Mouse (Mus musculus): ENCODE measurements around the gene Zfp655. TPM values are rescaled to one million over a fixed set of nuclear protein-coding genes. Genes with fewer than 3 reads are reported as not detected.
"Not testable (repeated sequence)": the region's sequence is repeated elsewhere in the genome, so short reads cannot be mapped to it uniquely, and the experiment has no call there.

Gene Zfp655
- total and polyA plus RNA-seq, 3 experiments: 18.1 to 24.6 (median 20.7) TPM

DNA sequence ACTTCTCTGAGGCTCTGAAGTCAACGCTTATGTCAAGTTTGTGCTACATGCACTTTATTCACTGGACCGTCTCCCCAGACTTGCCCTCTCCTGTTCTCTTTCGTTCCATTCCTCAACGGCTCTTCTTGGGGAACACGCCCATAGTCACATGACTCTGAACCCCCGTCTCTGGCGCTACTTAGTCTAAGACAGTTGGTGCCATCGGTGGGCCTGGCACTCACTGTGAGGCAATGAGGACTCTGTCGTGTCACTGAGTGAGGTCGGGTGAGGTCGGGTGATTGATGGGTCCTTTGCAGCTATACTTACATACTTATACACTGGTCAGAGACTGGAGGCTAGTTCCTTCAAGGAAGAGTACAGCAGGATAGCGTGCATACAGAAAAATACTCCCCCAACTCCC, 8.1 kb upstream of the Zfp655 start:
- Histone ChIP-seq H3K79me2 (replicated peaks; ENCODE audit: control insufficient read depth, extremely low read depth, insufficient read depth, poor library complexity, severe bottlenecking) (no peaks in the 10 kb centered on the region), H3K4me3 (replicated peaks in 1 of 3; ENCODE audit: low read depth in 2 of 3, low read length in 2 of 3, poor library complexity in 1 of 3) (no peak overlapping the region), H3K4me2 (ENCODE audit: insufficient read depth, low read depth, poor library complexity, severe bottlenecking) (no peak overlapping the region), H3K27ac (ENCODE audit: insufficient read depth, low read depth) (no peak overlapping the region), H3K9me3 (replicated peaks; ENCODE audit: low read length) (no peaks in the 10 kb centered on the region), H3K36me3 (replicated peaks in 1 of 2; ENCODE audit: control insufficient read depth in 1 of 2, insufficient read depth in 1 of 2, low read length in 1 of 2) (peaks cover 20 to 36% of the 10 kb centered on the region in 2 experiments), H3K9ac (ENCODE audit: insufficient read depth, low read depth) (no peak overlapping the region), H3K27me3 (replicated peaks) (no peaks in the 10 kb centered on the region), H3K4me1 (ENCODE audit: control insufficient read depth in 1 of 2, insufficient read depth in 2 of 2) (no peaks in the 10 kb centered on the region)
- TF ChIP-seq EP300 (IDR thresholded peaks at IDR 0.05; ENCODE audit: low read length) (no peak), MYC (IDR thresholded peaks at IDR 0.05; ENCODE audit: low read depth, low read length) (no peak), USF1 (IDR thresholded peaks at IDR 0.05; ENCODE audit: low read depth, low read length) (no peak), E2F4 (IDR thresholded peaks at IDR 0.05; ENCODE audit: insufficient replicate concordance, low read depth, low read length) (no peak)
- dilution Hi-C loops (cut with MboI; ENCODE audit: extremely low pct_ligation_motif_present, extremely low pct_unique_long_range_greater_than_20kb, low sequenced_read_pairs) (no loop called here), in situ Hi-C loops (cut with MboI; ENCODE audit: low pct_ligation_motif_present, low pct_unique_long_range_greater_than_20kb, low sequenced_read_pairs) (no loop called here)
- DNase-seq (ENCODE audit: extremely low read depth): no peak

DNA sequence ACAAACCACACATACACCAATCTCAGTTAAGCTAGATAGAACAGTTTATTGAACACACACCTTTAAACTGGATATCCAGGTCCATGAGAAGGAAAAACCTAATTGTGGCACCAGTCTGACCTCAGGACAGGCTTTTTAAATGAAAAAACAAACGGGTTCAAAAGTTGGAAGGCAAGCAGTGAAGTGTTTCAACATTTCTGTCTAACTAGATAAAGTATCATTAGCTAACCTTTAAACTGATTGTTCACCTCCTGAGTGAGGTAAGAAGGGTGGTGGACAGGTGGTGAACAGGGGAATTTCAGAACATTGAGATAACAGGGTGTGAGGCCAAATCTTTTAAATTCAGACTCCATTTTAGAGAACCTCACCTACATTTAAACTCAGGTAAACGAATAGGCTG, 5.1 kb upstream of the Zfp655 start:
- H3K4me1 ChIP-seq (ENCODE audit: control insufficient read depth in 1 of 2, insufficient read depth in 2 of 2): peaks cover 0 to 5% of the 10 kb centered on the region in 2 experiments; a peak in 2 of 4 replicates
- H3K4me3 ChIP-seq (replicated peaks in 1 of 3; ENCODE audit: low read depth in 2 of 3, low read length in 2 of 3, poor library complexity in 1 of 3): no peak overlapping the region
- no peak overlapping the region for H3K4me2 ChIP-seq (ENCODE audit: insufficient read depth, low read depth, poor library complexity, severe bottlenecking)
- TF ChIP-seq ELF1 (IDR thresholded peaks at IDR 0.05; ENCODE audit: low read depth, low read length) (no peak), MAZ (IDR thresholded peaks at IDR 0.05; ENCODE audit: low read depth, low read length) (no peak), ZC3H11A (IDR thresholded peaks at IDR 0.05; ENCODE audit: low read depth, low read length) (no peak), BHLHE40 (IDR thresholded peaks at IDR 0.05; ENCODE audit: low read depth, low read length) (no peak), ZNF384 (IDR thresholded peaks at IDR 0.05; ENCODE audit: low read depth, low read length) (no peak), UBTF (IDR thresholded peaks at IDR 0.05; ENCODE audit: low read depth, low read length) (no peak), POLR2A (IDR thresholded peaks at IDR 0.05; ENCODE audit: low read depth, low read length) (no peak), RAD21 (IDR thresholded peaks at IDR 0.05; ENCODE audit: low read depth, low read length) (no peak)
- H3K79me2 ChIP-seq (replicated peaks; ENCODE audit: control insufficient read depth, extremely low read depth, insufficient read depth, poor library complexity, severe bottlenecking): no peaks in the 10 kb centered on the region
- no peak overlapping the region for H3K27ac ChIP-seq (ENCODE audit: insufficient read depth, low read depth)
- H3K9ac ChIP-seq (ENCODE audit: insufficient read depth, low read depth): no peak overlapping the region
- dilution Hi-C loops (cut with MboI; ENCODE audit: extremely low pct_ligation_motif_present, extremely low pct_unique_long_range_greater_than_20kb, low sequenced_read_pairs): no loop called here
- H3K36me3 ChIP-seq (replicated peaks in 1 of 2; ENCODE audit: control insufficient read depth in 1 of 2, insufficient read depth in 1 of 2, low read length in 1 of 2): peaks cover 0 to 8% of the 10 kb centered on the region in 2 experiments
- H3K9me3 ChIP-seq (replicated peaks; ENCODE audit: low read length): no peaks in the 10 kb centered on the region
- in situ Hi-C loops (cut with MboI; ENCODE audit: low pct_ligation_motif_present, low pct_unique_long_range_greater_than_20kb, low sequenced_read_pairs): no loop called here
- H3K27me3 ChIP-seq (replicated peaks): no peaks in the 10 kb centered on the region
- DNase-seq (ENCODE audit: extremely low read depth): no peak

GRCm38 (mm10) chr5:145229283-145229682, 2.2 kb upstream of the Zfp655 start:
- H3K27me3 ChIP-seq (replicated peaks); dilution Hi-C loops (cut with MboI; ENCODE audit: extremely low pct_ligation_motif_present, extremely low pct_unique_long_range_greater_than_20kb, low sequenced_read_pairs); H3K4me2 ChIP-seq (ENCODE audit: insufficient read depth, low read depth, poor library complexity, severe bottlenecking); in situ Hi-C loops (cut with MboI; ENCODE audit: low pct_ligation_motif_present, low pct_unique_long_range_greater_than_20kb, low sequenced_read_pairs); H3K27ac ChIP-seq (ENCODE audit: insufficient read depth, low read depth); H3K4me3 ChIP-seq (replicated peaks in 1 of 3; ENCODE audit: low read depth in 2 of 3, low read length in 2 of 3, poor library complexity in 1 of 3); H3K9ac ChIP-seq (ENCODE audit: insufficient read depth, low read depth); H3K9me3 ChIP-seq (replicated peaks; ENCODE audit: low read length); DNase-seq (ENCODE audit: extremely low read depth): not testable (repeated sequence)
- H3K79me2 ChIP-seq (replicated peaks; ENCODE audit: control insufficient read depth, extremely low read depth, insufficient read depth, poor library complexity, severe bottlenecking): peaks cover 27% of the 10 kb centered on the region
- peaks cover 0 to 17% of the 10 kb centered on the region in 2 experiments; a peak in 2 of 4 replicates for H3K4me1 ChIP-seq (ENCODE audit: control insufficient read depth in 1 of 2, insufficient read depth in 2 of 2)
- H3K36me3 ChIP-seq (replicated peaks in 1 of 2; ENCODE audit: control insufficient read depth in 1 of 2, insufficient read depth in 1 of 2, low read length in 1 of 2): peaks cover 11% of the 10 kb centered on the region in 2 experiments
